Mouse (Mus musculus): ENCODE measurements around the gene Pik3cd.

GRCm38 (mm10) chr4:149699953-149700352, 2.4 kb downstream of the Pik3cd start:
- no peak for TF ChIP-seq CTCF (IDR thresholded peaks at IDR 0.05; ENCODE audit: borderline replicate concordance, control insufficient read depth, extremely low read depth, insufficient read depth, low read length, poor library complexity)
- TF ChIP-seq POLR2A (IDR thresholded peaks at IDR 0.05; ENCODE audit: control insufficient read depth, extremely low read depth, insufficient read depth, low read length, poor library complexity) = no peak

All from thymus, adult 2 months (tissue).